ENCODE assay signal across 18 mouse cellular contexts in genomic region chr1:121795024-121795786, GRCm38 (mm10).
DNase-seq lines count a peak whose midpoint lies in the region; ATAC-seq and TF ChIP-seq lines count a peak whose summit lies in the region.
"Had no signal": no experiment of that assay in that cellular context is flagged by ENCODE, and none has a peak within 500 bp of the region (broad histone marks: within the 10 kb centered on the region; RNA-seq: fewer than 3 reads in every experiment).

No protein-coding gene starts in this region.

- H3K4me2 ChIP-seq in kidney, embryonic 14.5 days (replicated peaks; ENCODE audit: low read depth, low read length), result no peak overlapping the region
- no peak overlapping the region for H3K4me2 ChIP-seq in hindbrain, embryonic 12.5 days (replicated peaks)
- H3K4me2 ChIP-seq in midbrain, postnatal 0 days (ENCODE audit: low read depth, low read length, poor library complexity, severe bottlenecking), result no peak overlapping the region
- H3K4me2 ChIP-seq: embryonic facial prominence, embryonic 12.5 days; limb, embryonic 15.5 days; liver, embryonic 15.5 days had no signal

- H3K4me3 ChIP-seq in kidney, embryonic 14.5 days (ENCODE audit: low read length), result no peak overlapping the region
- H3K4me3 ChIP-seq in hindbrain, embryonic 12.5 days, result no peak overlapping the region
- no peak overlapping the region for H3K4me3 ChIP-seq in midbrain, embryonic 10.5 days
- H3K4me3 ChIP-seq in midbrain, postnatal 0 days (ENCODE audit: low read depth, low read length), result no peak overlapping the region
- no peak overlapping the region for H3K4me3 ChIP-seq in cerebellum, adult 2 months (replicated peaks; ENCODE audit: insufficient read depth, low read depth, low read length)
- H3K4me3 ChIP-seq: embryonic facial prominence, embryonic 12.5 days; heart, embryonic 10.5 days; limb, embryonic 15.5 days; liver, embryonic 15.5 days had no signal

- 48% methylated on average over 11 of the region's 11 CpGs for WGBS in kidney, embryonic 14.5 days
- WGBS in hindbrain, embryonic 12.5 days, result 66% methylated on average over 11 of the region's 11 CpGs
- WGBS in midbrain, embryonic 10.5 days, result 75% methylated on average over 11 of the region's 11 CpGs
- 39% methylated on average over 11 of the region's 11 CpGs for WGBS in midbrain, postnatal 0 days
- 73% methylated on average over 11 of the region's 11 CpGs for WGBS in cerebellum, adult 2 months

- no peaks in the 10 kb centered on the region for H3K27me3 ChIP-seq in kidney, embryonic 14.5 days (ENCODE audit: control insufficient read depth, insufficient read depth, low read length)
- H3K27me3 ChIP-seq in hindbrain, embryonic 12.5 days, result no peaks in the 10 kb centered on the region
- H3K27me3 ChIP-seq in midbrain, embryonic 10.5 days (ENCODE audit: low read depth, poor library complexity, severe bottlenecking), result no peaks in the 10 kb centered on the region
- no peaks in the 10 kb centered on the region for H3K27me3 ChIP-seq in midbrain, postnatal 0 days (ENCODE audit: insufficient read depth, low read length)
- H3K27me3 ChIP-seq in cerebellum, adult 2 months (ENCODE audit: control insufficient read depth, insufficient read depth, low read length), result no peaks in the 10 kb centered on the region
- H3K27me3 ChIP-seq: CH12.LX; embryonic facial prominence, embryonic 12.5 days; limb, embryonic 15.5 days; liver, embryonic 15.5 days had no signal

- no peak overlapping the region for H3K27ac ChIP-seq in kidney, embryonic 14.5 days (ENCODE audit: low read depth, low read length)
- peak overlapping the region; percentile 35 for H3K27ac ChIP-seq in hindbrain, embryonic 12.5 days
- H3K27ac ChIP-seq in midbrain, embryonic 10.5 days (replicated peaks), result no peak overlapping the region
- H3K27ac ChIP-seq in midbrain, postnatal 0 days (ENCODE audit: low read depth, low read length), result no peak overlapping the region
- H3K27ac ChIP-seq in cerebellum, adult 2 months (ENCODE audit: insufficient read depth, low read length), result no peak overlapping the region
- H3K27ac ChIP-seq: embryonic facial prominence, embryonic 12.5 days; heart, embryonic 10.5 days; kidney, postnatal 0 days; limb, embryonic 15.5 days; liver, embryonic 15.5 days had no signal

- ATAC-seq in kidney, embryonic 14.5 days (ENCODE audit: low FRiP score, low TSS enrichment), result peak; percentile 46; the same call in 1 of the 2 replicates
- peak; percentile 89 for ATAC-seq in hindbrain, embryonic 12.5 days (ENCODE audit: low FRiP score)
- no peak; the same call in 1 of the 2 replicates for ATAC-seq in midbrain, postnatal 0 days (ENCODE audit: low FRiP score)
- no peak for ATAC-seq in inflammation-experienced regulatory T-cells, adult 6 months
- ATAC-seq: forebrain, postnatal 0 days had no signal

- H3K4me1 ChIP-seq in kidney, embryonic 14.5 days (ENCODE audit: control insufficient read depth, insufficient read depth, low read length), result no peaks in the 10 kb centered on the region
- no peaks in the 10 kb centered on the region for H3K4me1 ChIP-seq in hindbrain, embryonic 12.5 days
- no peaks in the 10 kb centered on the region for H3K4me1 ChIP-seq in midbrain, embryonic 10.5 days
- no peaks in the 10 kb centered on the region for H3K4me1 ChIP-seq in midbrain, postnatal 0 days (ENCODE audit: insufficient read depth, low read length)
- no peaks in the 10 kb centered on the region for H3K4me1 ChIP-seq in cerebellum, adult 2 months (ENCODE audit: control insufficient read depth, insufficient read depth, low read length)
- H3K4me1 ChIP-seq: embryonic facial prominence, embryonic 12.5 days; heart, embryonic 10.5 days; limb, embryonic 15.5 days; liver, embryonic 15.5 days had no signal

- H3K9me3 ChIP-seq in kidney, embryonic 14.5 days (ENCODE audit: control insufficient read depth, low read length), result no peaks in the 10 kb centered on the region
- no peaks in the 10 kb centered on the region for H3K9me3 ChIP-seq in hindbrain, embryonic 12.5 days (replicated peaks)
- no peaks in the 10 kb centered on the region for H3K9me3 ChIP-seq in midbrain, embryonic 10.5 days (replicated peaks)
- H3K9me3 ChIP-seq in midbrain, postnatal 0 days (ENCODE audit: low read length), result no peaks in the 10 kb centered on the region
- H3K9me3 ChIP-seq: embryonic facial prominence, embryonic 12.5 days; limb, embryonic 15.5 days; liver, embryonic 15.5 days had no signal

- intact Hi-C loops in heart, postnatal 14 days (cut with DNase I), result no loop called here

- no peak for DNase-seq in kidney, postnatal 10 days
- DNase-seq in midbrain, embryonic 10.5 days (ENCODE audit: low spot score), result peak; percentile 14
- peak; percentile 46 for DNase-seq in midbrain, postnatal 0 days (ENCODE audit: low spot score)
- DNase-seq in heart, postnatal 14 days, result no peak
- DNase-seq in cerebellum, adult 2 months, result no peak
- DNase-seq: cerebellum, adult 9-10 months; forebrain, postnatal 0 days; lung, postnatal 10 days; thymus, postnatal 36 days had no signal

- no peak for TF ChIP-seq CTCF in midbrain, postnatal 0 days (IDR thresholded peaks at IDR 0.05)
- TF ChIP-seq CTCF in cerebellum, adult 2 months (IDR thresholded peaks at IDR 0.05; ENCODE audit: borderline replicate concordance, insufficient read depth, low read depth, low read length), result no peak

- H3K36me3 ChIP-seq in kidney, embryonic 14.5 days (ENCODE audit: control insufficient read depth, insufficient read depth, low read length), result no peaks in the 10 kb centered on the region
- no peaks in the 10 kb centered on the region for H3K36me3 ChIP-seq in hindbrain, embryonic 12.5 days
- H3K36me3 ChIP-seq in midbrain, embryonic 10.5 days, result no peaks in the 10 kb centered on the region
- H3K36me3 ChIP-seq in midbrain, postnatal 0 days (ENCODE audit: insufficient read depth, low read length), result no peaks in the 10 kb centered on the region
- H3K36me3 ChIP-seq: embryonic facial prominence, embryonic 12.5 days; heart, embryonic 10.5 days; limb, embryonic 15.5 days; liver, embryonic 15.5 days had no signal

- no peak overlapping the region for H3K9ac ChIP-seq in kidney, embryonic 14.5 days (ENCODE audit: low read depth, low read length)
- no peak overlapping the region for H3K9ac ChIP-seq in hindbrain, embryonic 12.5 days
- H3K9ac ChIP-seq in midbrain, postnatal 0 days (replicated peaks; ENCODE audit: low read length, poor library complexity, severe bottlenecking), result no peak overlapping the region
- H3K9ac ChIP-seq: embryonic facial prominence, embryonic 12.5 days; forebrain, postnatal 0 days; limb, embryonic 15.5 days; liver, embryonic 15.5 days had no signal

- no peak for TF ChIP-seq POLR2A in cerebellum, adult 2 months (IDR thresholded peaks at IDR 0.05; ENCODE audit: borderline replicate concordance, insufficient read depth, low read length)

Comparison
In these comparisons a context has a peak if more than half of its experiments do, and no peak if none do; other contexts are left out.
1. ATAC-seq: peak in kidney, embryonic 14.5 days (single experiment) and hindbrain, embryonic 12.5 days (single experiment); none in midbrain, postnatal 0 days (single experiment) and inflammation-experienced regulatory T-cells, adult 6 months (single experiment).
2. DNase-seq: peak in midbrain, embryonic 10.5 days (single experiment) and midbrain, postnatal 0 days (single experiment); none in kidney, postnatal 10 days (single experiment), heart, postnatal 14 days (0 of 2) and cerebellum, adult 2 months (0 of 2).